Mouse (Mus musculus) retina, adult 2 months (tissue): Measurements from ENCODE around the gene Rfxap.

Experiments
- DNase-seq: peaks from one replicate; pipeline ENCODE4 v3.0.0-alpha.2; 2012; ENCODE audit warnings: low read depth, low spot score

The Rfxap gene

DNA sequence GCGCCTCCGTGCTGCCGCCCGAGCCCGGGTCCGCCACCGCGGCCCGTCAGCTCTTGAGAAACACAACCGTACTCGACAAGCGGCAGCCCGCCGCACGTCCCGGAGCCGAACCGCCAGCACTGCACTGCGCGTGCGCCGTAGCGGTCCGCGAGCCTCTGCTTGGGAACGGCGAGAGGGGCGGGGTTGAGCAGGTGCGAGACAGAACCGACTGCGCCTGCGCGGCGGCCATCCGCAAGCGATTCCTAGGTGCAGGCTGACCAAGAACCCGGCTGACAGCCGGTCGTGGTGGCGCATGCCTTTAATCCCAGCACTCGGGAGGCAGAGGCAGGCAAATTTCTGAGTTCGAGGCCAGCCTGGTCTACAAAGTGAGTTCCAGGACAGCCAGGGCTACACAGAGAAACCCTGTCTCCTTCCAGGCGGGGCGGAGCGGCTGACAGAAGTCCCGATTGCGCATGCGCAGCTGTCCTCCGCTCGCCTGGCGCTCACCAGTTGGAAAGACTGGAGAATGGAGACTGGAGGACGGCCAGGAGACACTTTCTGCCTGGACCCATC, at the start of gene Rfxap:
Rfxap (minus strand) TSS at position 126 of the 552 bp plus-strand sequence.
- DNase-seq = peak; percentile 92

DNA sequence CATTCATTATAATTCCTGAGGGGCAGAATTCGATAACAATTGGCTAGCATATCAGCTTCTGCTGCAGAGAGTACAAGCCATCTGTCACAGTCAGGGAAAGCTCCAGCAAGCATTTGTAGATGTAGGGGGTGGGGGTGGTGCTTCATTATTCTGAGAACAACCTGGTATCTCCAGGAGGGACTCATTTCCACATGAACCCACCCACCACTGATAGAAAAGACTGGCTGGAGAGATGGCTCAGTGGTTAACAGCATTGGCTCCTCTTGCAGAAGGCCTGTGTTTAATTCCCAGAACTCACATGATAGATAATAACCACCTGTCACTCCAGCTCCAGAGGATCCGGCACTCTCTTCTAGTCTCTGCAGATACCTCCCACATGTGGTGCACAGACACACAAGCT, 27.8 kb upstream of the Rfxap start:
- DNase-seq = no peak

DNA sequence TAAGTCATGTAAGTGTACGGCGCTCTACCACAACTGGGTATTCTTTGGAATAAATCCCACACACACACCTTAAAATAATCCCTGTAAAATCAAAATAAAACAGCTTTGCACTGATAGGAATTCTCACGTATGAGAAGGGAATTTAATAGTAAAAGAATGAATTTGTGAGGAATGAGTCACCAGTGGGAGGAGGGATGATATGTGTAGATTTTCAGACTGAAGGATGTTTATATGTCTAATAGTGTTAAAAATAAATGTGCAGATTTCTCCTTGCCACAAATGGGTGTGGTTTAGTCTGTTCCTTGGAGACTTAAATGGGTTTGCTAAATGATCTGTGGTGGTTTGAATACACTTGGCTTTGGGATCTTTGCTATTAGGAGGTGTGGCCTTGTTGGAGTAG, 24.9 kb upstream of the Rfxap start:
- no peak for DNase-seq

DNA sequence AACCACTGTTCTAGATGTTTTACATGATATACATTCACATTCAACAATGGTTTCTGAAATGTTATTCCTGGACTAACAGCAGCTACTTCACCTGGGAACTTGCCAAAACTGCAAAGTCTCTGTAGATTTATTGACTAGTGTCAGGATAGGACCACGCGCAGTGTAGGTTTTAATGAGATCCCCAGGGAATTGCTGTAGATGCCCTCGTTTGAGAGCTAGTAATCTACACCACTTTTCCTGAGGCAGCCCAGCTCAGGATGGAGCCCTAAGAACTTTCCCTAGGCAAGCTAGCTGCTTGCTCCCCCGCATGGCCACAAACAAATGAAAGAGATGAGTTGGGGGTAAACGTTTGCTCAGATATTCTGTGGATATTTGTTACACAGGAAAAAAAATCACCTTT, 14.9 kb upstream of the Rfxap start:
- no peak for DNase-seq

DNA sequence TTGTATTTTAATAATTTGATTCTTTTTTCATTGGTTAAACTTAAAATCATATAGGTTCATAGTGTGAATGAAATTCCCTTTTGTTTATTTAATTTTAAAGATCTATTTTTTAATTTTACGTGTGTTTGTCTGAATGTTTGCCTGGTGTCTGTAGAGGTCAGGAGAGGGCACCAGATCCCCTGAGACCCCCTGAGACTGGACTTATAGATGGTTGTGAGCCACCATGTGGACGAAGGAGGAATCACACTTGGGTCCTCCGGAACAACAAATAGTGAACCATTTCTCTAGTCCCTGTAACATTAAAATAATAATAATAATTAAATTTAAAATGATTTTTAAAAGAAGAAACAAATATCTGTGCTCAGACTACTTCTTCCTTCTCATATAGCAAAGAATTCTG, 7.7 kb upstream of the Rfxap start:
- DNase-seq = no peak

DNA sequence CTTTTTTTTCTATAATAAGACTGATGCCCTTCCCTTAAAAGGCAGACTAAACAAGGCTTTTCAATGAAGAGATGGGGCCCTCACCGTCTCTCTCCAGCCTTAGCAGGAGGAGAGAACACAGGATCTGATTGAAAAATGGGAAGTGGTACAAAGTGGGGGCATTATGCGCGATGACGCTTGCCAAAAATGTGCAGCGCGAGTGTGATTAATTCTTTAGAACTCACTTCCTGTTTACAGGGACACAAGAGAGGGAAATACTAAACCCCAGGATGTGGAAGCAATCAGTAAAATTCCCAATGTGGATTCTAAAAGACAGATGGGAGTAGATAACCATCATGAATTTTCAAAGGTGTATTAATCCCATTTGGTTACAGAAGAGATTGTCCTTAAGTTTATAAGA, 7.0 kb upstream of the Rfxap start:
- no peak for DNase-seq

DNA sequence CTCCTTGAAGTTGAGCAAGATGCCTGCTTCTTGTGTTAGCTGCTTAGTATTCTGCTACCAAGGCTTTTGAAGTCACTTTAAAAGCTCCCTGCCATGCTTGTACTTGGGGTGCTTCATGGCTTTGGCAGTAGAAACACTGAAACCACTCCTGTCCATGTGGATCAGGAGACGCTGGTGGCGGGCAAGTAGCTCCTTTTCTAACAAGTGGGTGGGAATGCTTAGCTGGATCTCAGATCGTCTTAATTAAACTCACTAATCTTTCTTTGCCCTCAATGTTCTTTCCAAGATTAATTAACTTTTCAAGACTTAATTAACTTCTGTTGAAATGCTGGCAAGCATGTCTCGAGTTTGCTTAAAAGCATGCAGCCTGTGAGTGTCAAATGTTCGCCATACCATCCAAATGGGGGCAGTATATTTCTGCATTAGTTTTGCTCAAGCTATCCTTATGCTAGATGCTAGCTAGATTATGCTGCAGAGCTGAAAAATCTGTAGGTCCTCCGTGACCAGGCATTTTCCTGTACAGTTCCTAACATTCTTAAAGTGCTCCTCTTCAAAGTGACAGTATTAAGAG, 5.9 kb upstream of the Rfxap start:
- DNase-seq = no peak

DNA sequence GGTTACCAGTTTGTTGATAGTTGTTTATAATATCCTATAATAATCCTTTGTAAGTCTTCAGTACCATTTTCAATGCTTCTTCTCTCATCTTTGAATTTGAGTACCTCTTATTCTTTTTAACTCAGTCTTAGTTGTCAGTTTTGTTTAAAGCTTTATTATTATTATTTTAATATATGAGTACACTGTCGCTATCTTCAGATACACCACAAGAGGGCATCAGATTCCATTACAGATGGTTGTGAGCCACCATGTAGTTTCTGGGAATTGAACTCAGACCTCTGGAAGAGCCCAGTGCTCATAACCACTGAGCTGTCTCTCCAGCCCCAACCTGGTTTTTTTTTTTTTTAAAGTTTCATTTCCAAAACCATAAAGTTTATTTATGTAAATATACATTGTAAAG, 4.0 kb upstream of the Rfxap start:
- no peak for DNase-seq

DNA sequence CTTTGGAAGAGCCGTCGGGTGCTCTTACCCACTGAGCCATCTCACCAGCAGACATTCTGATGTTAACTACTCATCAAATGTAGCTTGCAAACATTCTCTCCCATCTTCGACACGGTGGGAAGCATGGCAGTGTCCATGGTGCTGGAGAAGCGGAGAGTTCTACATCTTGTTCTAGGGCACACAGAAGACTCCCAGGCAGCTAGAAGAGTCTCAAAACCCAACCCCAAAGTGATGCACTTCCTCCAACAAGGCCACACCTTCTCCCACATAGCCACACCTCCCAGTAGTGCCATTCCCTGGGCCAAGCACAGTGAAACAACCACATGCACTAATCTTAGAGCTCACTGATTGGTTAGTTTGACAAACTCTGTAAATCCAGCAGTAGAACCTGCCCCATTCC, 1.5 kb upstream of the Rfxap start:
- DNase-seq = no peak

DNA sequence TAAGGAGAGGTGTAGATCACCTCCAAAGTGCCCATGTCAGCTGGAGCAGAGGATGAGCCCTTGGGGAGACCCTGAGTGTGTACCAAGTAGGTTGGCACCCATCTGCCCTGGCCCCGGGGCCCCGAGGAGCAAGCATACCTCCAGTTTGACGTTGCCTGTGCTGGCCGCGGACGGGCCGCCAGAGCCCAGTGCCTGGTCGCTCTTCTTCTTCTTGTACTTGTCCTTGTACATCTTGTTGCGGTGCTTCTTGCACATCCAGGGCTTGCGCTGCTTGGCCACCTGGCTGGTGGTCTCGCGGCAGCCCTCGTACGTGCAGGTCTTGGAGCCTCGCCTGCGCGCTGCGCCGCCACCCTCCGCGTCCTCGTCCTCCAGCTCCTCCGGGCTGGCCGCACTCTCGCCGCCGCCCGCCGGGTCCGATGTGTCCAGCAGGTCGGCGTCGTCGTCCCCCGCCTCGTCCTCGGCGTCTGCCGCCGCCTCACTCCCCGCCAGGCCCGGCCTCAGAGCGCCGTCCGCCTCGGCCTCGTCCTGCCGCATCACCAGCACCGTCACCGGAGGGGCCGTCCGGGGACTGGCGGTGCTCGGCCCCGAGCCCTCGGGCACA, 430 bp downstream of the Rfxap start:
- DNase-seq = no peak

DNA sequence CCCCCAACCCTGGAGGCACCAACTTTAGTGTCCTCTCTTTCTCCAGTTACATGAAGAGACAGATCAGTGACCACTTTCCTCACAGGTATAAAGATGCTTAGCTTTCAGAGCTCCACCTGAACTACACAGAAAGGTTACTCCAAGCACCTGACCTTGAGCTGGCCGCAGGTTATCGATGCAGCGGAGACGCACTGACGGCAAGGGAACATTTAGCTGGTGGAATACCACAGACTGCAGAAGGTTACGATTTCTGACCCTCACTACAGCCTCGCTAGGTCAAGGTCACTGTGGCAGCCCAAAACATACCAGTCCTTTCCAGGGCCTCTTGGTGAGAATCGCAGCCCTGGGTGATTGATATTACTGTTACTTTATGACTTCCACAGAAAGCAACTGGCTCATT, 3.9 kb downstream of the Rfxap start:
- DNase-seq = no peak

DNA sequence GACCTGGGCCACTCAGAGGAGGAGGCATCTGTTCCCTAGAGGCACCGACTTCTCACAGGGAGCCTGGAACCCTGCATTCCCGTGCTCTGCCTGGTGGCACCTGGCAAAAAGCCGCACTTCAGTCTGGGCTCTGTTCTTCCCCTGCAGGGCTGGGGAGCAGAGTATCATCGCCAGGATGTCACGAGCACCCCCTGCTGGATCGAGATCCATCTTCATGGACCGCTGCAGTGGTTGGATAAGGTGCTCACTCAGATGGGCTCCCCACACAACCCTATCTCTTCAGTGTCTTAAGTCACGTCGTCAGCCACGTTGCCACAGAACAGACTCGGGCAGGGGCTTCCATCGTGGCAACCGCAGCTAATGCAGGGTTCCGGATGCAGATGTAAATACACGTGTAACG, 10.4 kb downstream of the Rfxap start:
- DNase-seq = no peak

DNA sequence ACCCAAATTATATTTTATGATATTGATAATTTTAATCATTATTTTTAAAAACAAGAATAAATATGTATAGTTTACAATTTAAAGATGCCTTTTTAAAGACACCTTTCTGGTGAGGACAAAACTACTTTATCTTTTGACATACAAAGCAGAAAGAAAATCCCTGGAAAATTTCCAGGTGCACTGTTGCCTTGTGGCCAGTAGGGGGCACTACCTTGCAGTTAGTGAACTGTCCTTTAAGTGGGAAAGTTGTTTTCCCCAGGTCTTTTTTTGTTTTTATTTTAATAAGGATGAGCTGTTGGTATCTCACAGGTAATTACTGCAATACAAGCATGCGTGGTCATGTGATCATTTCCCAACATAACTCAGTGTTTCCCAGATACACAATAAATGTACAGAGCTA, 11.8 kb downstream of the Rfxap start:
- no peak for DNase-seq

DNA sequence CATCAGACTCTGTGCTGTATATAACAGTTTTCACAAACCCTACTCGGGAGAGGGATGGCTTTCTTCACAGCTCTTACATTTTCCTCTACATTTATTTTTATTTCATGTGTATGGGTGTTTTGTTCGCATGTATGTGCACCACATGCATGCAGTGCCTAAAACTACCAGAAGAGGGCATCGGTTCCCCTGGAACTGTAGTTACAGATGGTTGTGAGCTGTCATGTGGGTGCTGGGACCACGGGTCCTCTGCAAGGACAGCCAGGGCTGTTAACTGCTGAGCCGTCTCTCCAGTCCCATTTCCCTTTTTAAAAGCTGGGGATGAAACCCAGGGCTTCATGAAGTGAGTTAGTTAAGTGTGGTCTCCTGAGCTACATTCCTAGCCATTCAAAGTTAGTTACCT, 12.2 kb downstream of the Rfxap start:
- DNase-seq = no peak

DNA sequence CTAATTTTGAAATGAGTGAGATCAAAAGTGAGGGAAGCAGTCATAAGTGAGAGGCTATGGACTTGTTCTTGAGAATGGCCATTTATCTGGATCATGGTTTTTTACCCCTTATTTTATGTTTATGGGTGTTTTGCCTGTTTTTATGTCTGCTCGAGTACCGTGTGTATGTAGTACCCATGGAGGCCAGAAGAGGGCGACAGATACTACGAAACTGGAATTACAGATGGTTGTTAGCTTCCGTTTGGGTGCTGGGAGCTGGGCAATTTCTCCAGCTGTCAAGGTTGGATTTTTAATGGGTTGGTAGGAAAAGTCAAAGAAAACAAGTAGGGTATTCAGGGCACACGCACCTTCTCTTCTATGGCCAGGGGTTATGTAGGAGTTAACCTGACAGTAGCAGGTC, 13.8 kb downstream of the Rfxap start:
- no peak for DNase-seq

DNA sequence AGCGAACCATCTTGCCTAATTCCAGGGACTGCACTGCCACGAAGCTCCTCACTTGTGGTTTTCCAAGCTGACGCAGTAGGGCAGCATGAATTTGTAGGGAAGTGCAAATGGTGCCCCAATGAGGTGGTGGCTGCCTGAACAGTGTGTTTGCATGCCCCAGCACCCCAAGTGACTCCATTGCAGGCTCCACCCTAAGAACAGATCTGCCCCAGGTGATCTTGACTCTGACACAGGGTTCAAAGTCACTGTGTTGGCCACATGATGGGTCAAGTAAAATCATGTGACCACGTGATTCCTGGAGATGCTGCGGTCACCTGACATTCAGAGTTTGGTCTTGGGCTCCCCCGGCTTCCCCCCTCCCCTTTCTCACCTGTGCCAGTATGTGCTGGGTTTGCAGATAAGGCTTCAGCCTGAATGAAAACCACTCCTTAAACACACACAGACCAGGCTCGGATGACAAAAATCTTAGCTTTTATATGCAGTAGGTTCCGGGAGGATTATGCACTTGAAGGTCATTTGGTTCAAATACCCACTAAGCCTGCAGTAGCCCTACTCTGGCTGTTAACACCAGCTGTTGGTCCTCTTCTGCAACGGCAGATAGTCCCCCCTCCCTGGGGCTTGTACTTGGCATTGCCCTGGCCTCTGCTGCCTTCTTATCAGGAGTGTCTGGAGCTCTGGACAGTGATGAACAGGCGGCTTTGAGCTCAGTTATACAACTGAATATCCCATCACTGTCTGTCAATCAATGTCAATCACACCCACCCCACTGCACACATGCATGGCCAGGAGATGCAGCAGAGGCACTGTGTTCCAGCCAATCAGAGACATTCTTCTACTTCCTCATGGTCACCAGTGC, 15.5 kb downstream of the Rfxap start:
- DNase-seq = no peak

DNA sequence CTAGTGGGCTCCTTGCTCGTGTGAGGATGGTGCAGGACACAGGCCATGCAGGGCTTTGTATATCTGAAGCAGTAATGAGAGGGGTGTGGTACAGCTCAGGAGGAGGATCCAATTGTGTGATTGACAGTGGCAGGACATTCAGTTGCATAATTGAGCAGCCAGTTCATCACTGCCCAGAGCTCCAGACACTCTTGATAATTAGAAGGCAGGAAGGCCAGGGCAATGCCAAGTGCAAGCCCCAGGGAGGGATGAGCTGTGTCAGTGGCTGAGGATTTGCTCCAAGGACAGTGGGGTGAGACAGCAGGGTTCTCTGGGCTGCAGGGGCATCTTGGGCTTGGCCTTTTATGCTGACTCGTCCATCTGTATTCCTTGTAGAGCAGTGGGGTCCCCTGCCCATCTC, 17.0 kb downstream of the Rfxap start:
- DNase-seq = no peak

DNA sequence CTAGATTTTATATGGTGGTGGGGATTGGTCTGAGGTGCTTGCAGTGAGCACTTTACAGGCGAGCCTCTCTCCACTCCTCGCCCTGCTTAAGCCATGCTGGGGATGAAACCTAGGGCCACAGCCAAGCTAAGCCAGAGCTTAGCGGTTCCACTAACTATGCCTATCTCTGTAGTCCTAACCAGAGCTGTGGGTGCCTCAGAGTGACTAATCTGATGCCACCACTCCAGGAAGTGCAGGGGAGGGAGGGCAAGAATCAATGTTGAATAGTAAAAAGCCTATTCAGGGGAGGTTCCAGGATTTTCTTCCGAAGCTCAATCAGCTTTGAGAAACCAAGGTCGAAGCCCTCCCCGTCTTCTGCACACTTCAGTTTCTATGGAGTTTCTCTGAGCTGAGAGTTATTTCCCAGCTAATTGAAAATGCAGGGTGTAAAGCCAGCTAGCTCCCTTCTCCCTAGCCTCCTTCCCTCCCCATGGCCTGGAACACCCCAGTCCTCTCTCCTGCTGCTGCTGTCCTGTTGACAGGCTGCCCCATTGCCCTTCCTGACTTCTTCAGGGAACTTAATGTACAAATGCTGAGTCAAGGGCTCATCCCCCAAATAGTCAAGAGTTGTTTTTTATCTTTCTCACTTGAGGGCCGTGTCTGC, 31.5 kb downstream of the Rfxap start:
- DNase-seq = no peak

DNA sequence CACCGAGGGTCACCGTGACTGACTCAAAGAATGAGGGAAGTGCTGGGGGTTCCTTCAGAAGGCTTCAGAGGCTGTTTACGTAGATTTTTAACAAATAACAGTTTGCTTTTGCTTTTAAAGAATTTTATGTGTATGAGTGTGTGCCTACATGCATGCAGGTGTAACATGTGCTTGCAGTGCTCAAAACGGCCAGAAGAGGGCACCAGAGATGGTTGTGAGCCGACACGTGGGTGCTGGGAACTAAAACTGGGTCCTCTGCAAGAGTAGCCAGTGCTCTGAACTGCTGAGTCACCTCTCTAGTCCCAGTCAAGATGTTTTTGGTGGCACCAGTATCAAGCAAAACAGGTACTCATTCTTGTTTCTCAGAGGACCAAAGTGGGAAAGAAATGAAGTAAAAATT, 34.0 kb downstream of the Rfxap start:
- DNase-seq = no peak

DNA sequence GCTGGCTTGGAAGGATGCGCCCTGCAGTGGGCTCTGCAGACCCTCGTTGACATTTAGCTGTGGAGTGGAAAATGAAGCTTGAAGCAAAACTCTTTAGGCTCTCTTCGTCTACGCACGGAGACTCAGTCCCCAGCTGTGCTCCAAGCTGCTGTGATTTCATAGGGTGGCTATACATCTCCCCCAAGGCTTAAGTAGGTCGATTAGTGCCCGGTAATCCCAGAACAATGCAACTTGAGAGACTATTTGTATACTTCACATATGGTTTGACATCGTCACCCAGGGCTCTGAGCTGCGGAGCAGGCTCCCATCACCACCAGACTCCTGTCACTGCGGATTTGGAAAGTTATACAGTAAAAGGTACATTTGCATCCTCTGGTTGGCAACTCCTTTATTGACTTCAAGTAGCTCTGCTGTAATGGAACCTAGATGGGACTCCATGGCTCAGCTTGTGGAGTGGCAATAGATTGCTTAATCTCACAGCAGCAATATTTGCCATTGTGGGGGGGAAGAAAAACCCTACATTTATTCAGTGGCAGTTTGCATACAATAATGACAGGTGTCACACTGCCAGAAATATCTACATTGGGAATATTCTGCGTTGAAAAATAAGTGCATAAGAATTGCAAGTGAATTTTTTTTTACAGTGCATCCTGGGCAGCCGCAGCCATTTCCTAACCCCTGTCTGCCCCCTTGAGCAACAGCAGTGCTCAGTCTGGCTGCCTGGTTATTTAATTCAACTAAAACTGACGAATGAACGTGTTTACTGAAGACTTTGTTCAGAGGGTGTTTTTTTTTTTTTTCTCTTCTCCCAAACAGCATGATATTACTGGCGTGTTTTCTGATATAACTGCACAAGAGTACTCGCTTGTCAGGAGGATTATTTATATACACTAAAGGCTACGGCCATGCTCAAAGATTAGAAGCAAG, 38.0 kb downstream of the Rfxap start:
- no peak for DNase-seq

DNA sequence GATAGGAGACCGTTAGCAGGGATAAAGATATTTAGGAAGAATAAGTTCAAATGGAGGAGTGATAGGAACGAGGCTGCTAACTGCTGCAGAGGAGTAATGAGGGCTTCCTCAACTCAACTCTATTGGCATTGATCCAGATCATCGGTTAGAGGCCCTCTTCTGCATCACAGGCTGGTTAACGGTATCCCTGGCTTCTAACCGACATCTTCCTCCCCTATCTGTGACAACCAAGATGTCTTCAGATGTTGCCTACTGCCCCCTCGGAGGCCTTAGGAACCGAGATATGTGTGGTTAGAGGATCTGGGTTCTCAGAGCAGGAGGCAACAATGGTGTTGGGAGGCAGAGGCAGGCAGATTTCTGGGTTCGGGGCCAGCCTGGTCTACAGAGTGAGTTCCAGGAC, 39.0 kb downstream of the Rfxap start:
- DNase-seq = no peak
